Mouse (Mus musculus) forelimb bud, embryonic 11.5 days (tissue): Measurements from ENCODE around the gene Kif6.
A peak's percentile ranks its signal among the peaks of the same experiment; 100 is the strongest.

Experiments used
- DNase-seq: peaks from one replicate; pipeline ENCODE4 v3.0.0-alpha.2; 2012; ENCODE audit warnings: low read depth, low spot score

Gene Kif6

DNA sequence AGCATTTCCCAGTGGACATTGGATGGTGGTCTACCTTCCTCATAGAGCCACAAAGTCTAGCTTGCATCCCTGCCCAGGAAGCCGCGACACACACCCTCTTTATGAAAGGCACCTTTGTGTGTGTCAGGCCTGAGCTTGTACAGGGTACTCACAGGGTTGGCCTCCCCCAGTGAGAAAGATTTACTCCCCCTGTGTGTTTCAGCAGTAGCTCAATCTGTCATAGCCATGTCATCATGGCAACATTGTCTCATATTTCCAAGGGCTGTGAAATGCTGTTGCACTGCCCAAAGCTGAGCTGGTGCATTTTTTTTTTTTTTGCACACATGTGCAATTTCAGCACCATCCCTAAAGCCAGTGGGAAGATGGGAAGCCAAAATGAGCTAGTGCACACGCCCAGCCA is 224.3 kb downstream of the Kif6 start:
- DNase-seq, result peak; percentile 66

DNA sequence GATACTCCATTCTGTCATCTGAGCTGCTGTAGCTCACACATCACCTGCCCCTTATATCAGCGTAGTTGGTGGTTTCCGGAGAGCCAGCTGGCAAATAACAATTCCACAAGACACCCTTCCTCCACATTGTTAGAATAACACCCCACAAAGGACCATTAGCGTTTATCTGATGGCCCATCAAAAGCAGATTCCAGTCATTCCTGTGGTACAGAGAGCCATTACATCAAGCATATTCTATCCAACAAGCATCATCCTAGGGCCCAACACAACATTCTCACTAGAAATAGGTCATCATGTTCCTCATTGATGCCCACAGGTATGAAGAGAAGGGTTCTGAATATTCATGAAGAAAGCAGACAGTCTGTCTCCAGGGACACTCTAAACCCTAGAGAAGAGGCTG is 236.3 kb downstream of the Kif6 start:
- DNase-seq, result no peak

DNA sequence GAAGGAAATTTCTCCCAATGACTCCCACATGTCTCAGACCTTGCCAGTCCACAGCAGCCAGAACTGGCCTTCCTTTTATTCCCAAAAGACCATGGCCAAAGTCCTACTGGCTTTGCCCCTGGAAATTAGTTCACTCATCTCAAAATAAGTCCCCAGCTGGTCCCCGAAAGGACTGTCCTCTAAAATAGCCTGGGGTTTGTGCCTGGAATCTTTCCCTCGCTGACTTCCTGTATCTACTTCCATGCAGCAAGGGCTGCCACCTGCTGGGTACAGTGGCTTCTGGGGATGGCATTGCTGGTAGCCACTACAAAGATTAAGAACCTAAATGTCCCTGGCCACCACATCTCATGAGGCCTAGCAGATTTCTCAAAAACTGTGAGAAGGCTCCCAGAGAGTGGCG is 237.2 kb downstream of the Kif6 start:
- no peak for DNase-seq

DNA sequence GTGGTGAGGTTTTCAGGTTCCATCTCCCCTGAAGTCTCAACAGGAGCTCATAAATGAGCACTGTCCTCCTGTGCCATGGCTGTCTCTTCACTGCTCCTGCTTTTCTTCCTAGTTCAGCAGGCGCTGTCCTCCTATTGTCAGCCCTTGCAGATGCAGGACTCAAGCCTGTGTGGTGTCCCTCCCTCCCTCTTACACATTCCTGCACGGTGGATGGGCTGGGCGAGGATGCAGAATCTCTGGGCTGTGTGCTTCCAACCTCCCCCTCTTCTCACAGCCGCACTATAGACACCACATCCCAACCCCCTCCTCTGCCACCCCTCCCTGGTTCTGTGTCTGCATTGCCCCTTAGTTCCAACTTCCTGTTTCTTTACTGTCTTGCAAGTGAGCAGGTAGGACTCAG is 240.8 kb downstream of the Kif6 start:
- DNase-seq, result no peak

DNA sequence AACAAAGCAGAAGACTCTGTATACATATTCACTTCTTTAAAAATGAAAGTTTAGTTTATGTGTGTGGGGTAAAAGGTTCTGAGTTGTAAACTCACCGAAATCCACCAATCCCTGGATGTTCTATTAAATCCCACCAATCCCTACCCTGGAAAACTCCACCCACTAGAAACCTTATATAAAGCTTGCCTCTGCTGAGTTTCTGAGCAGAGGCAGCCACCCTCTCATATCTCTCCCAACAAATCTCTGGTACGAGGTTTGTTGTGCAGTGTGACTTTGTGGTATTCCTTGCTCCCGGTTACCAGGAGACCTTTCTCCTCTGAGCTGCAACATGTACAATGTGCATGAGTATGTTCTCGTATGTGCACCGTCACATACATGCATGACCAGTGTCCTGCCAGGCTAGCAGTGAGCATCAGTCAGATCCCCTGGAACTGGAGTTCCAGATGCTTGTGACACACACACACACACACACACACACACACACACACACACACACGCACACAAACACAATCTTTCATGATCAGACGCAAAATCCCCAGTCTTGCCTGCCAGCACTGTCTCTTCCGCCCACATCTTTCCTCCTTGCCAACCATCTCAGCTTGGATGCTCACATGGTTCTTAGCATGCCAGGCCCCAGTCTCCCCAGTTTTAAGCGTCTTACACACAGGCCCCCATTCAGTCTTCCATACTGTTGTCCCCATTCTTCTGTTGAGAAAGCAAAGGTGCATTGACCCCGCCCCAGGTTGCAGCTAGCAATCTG is 245.3 kb downstream of the Kif6 start:
- no peak for DNase-seq

DNA sequence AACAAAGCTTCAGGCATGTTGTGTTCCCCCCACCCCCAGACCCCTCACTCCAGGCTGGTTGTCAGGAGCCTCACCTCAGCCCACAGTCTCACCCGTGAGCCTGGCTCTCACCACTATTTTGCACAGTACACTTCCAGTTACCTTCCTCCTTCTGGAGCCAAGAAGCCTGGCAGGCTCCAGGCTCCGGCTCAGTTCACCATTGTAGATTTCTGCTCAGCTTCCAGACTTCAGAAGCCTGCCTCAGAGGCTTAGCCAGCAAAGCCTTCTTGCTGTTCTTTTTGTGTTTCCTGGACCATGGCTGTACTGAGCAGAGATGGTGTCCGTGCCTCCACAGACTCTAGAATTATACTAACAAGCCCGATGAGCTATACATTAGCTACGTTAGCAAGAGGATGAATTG is 248.7 kb downstream of the Kif6 start:
- no peak for DNase-seq

DNA sequence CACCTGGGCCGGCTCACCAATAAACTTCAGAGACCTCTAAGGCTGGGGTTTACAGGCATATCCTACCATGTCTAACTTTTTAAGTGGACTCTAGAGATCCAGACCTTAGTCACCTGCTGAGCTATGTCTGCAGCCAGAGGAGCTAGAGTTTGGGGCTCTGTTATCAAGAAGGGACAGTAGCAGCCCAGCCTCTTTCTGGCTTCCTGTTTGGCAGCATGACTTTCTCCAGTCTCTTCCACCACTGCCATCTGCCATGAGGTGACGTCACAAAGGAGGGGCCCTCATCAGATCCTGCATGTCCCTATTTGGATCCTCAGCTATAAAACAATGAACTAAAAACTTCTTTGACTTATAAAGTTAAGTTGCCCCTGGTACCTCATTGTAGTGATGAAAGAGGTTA is 250.7 kb downstream of the Kif6 start:
- DNase-seq, result no peak

DNA sequence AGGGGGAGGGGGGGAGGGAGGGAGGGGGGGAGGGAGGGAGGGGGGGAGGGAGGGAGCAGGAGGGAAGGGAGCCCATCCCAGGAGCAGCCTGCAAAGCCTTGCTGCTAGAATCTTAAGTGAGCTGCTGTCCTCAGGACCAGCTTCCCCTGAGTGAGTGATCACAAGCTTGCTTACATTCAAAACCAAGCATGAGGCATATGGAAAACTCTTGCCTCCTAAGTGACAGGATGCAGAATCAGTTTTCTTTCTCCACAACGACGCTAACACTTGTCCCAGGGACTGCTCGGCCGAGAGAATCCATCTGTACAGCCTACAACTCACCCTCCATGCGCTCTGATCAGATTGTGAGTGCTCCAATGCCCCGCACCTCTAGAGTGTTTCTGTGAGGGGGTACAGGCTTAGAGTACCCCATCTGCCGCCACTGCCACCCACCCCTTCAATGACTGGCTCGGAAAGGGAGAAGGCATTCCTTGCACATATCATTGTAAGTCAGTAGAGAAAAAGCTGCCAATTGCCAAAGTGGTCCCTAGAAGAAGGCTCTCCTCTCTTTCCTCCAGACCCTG is 251.8 kb downstream of the Kif6 start:
- DNase-seq, result no peak

DNA sequence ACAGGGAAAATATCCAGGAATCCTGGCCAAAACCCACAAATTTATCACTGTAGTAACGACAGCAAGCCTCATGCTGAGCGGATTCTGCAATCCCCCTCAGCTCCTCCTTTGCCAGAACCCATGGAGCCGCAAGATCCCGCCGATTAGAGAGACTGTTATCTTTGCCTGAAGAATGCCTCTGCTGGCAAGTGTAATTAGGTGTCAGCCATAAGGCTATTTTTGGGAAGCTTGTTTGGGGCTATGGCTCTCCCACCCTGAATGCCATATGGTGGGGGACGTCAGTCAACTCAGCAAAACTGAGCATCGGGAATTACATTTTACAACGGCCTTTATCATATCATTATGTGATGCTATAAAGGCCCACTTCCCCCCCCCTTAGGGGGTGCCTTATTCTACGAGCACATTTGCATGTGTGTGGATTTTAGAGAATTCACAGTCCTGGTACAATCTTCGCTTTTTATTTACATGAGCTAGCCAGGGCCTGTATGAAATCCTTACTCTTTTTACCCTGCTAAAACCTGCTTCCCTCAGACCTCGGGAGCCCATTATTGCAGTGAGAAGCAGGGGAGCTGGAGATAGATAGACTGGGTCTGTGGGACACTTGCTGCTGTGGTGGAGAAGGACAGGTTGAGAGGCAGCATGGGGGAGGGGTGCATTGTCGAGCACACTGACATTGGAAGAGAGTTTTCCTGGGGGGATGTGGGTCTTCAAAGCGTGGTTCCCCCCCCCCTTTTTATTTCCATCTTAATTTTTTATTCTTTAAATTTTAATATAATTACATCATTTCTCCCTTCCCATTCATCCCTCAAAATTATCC is 252.6 kb downstream of the Kif6 start:
- DNase-seq, result no peak

DNA sequence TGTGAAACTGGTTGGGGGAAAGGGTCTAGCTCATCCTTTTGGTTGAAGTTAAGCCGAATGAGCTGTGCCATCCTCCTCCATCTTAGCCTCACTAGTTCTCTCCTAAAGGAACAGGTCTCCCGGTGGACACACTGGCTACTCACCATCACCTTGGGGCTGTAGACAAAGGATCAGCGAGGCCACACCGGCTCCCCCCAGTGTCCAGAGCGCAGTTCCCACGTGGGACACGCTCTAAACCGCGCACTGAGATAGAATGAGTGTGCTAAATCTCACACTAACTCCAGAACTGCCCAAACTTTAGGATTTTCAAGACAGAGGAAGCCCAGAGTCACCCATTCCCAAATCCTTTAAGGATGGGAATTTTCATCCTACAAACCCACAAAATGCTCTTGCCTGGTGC is 254.3 kb downstream of the Kif6 start:
- DNase-seq, result no peak

DNA sequence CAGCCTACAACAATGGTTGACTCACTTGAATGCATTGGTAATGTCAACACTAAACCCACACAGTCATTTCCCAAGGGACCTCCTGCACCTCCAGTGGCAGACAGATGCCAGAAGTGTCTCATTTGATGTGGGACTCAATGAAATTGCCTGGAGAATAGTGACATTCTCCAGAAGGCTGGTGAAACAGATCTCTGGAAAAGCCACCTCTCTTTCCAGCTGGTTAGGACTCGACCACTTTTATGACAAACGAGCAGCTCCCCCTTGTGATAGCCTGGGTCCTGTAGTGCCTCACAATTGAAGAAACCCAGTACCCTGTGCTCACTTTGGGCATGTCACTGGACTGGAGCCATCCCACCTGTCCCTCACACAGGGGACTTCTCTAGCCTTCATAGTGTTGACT is 257.4 kb downstream of the Kif6 start:
- DNase-seq, result peak; percentile 65

DNA sequence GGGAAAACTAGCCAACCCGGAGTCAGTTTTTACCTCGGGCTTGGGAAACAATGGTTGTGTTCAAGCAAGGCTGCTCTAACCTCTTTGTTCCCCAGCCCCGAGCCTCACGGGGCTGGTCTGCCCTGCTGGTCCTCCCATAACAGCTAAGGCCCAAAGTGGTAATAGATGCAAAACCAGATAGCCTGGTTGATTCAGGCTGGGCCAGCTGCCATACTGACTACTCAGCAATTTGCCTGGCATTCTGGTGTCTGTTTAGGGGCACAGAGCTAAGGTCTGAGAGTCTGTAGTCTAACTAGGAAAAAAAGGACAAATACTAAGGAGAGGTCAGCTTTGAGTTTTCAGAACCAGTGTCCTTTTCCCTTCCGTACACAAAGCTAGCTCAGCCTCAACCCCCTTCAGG is 259.8 kb downstream of the Kif6 start:
- no peak for DNase-seq

DNA sequence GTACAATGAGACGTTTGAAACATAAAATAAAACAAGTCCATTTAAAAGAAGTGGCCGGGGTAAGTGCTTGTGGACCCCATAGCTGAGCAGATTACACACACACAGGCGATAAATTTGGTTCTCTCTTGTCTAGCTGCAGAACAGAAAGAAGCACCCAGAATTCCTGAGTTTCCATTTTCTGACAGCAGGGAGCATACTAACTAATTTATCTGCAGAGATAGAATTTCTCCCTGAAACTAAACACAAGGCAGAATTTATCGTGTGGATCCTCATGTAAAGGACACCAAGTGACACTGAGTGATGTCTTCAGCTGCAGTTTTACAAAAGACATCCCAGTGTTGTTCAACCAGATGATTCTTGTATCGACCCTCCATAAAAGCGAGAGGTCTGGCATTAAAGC is 260.5 kb downstream of the Kif6 start:
- no peak for DNase-seq

DNA sequence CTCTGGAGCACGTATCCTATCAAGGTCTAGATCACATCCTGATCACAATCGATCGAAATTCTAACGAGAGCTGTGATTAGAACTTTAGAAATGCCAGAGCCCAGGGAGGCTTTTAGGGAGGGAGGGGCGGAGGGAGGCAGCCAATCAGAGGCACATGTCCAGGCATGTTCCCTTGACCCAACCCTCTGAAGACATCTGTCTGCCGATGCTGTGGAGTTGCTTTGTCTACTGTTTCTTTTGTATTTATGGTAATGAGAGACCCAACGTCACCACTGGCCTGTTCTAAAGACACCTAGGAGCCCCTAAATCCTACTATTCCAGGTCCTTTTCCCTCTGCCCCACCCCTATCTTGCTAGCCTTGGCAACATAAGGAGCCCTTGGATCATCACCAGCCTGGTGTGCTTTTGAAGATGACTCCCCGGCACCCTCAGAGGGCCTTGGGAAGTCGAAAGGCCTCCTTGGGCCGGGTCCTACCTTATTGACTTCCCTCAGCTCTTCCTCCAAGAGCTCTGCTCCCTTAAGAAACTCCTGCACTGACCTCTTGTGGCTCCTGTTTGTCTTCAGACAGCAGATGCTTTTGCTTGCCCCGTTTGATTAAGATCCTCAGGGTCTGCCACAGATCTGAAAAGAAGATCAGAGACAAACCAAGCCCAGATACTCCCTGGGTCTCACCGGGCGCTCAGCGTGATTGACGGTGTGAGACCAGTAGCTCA is 261.2 kb downstream of the Kif6 start:
- no peak for DNase-seq

DNA sequence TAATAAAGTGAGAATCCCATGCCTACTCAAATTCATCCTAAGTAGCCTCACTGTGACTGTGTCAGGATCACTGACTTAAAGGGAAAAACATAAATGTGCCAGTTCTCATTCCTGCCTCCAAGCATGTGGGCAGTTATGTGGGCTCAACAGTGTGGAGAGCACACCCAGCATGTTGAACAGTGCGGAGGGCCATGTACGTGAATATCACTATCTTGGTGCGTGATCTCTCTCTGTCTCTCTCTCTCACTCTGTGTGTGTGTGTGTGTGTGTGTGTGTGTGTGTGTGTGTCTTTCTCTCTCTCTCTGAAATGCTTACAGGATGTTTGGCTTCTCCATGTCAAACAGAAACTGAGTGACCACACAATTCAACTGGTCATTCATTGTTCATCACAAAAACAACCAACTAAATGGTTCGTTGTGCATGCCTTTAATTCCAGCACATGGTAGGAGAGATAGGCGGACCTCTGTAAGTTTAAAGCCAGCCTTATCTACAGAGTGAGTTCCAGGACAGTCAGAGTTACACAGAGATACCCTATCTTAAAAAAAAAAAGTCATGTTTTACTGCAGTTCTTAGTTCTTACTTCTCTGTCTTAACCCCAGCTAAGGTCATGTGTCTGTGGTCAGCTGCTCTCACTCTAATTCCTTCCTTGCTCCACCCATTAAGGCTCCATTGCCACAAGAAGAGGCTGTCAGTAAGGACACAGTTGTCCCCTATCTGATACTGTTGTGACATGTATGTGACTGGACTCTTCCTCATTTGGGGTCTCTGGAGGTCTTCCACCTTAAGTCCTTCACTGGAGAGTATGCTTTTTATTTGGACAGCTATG is 266.2 kb downstream of the Kif6 start:
- DNase-seq, result no peak

DNA sequence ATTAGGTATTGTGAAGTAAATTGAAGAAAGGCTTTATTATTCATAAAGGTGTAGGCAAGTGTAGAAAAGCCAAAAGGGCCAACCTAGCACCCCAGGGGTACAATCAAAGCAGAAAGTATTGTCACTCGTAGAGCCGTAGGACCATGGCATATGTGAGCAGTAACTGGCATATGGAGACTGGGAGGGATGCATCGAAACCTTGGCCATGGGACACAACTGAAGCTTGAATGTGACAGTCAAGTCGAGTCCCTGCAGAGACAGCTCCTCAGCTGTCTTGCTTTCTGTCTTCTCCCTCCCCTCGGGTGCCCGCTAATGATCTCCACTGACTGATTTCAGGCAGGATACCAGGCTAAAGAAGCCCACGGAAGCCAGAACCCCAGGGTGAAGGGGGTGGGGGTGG is 266.9 kb downstream of the Kif6 start:
- no peak for DNase-seq

DNA sequence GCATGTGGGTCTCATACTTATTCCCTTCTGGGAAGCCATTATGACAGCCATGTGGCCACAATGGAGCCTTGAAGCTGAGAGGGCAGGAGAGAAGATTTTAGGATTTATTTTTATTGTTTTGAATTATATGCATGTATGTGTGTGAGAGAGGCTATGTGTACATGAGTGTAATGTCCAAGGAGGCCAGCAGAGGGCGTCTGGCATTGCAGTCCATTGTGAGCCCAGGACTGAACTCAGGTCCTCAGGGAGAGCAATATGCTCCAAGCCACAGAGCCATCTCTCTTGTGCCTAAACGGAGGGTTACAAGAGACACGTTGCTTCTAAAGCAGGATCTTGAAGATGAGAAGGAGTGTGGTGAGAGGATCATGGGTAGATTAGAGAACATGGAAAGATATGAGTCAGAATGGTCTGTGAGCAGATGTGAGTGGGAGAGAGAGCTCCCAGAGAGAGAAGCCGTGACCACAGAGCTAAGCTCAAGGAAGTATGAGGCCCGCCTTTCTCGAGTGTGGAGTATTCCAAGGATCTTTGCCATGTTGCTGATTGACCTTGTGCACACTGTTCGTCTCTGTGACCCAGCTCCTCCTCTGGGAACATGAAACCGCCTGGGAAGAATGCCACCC is 268.3 kb downstream of the Kif6 start:
- no peak for DNase-seq

DNA sequence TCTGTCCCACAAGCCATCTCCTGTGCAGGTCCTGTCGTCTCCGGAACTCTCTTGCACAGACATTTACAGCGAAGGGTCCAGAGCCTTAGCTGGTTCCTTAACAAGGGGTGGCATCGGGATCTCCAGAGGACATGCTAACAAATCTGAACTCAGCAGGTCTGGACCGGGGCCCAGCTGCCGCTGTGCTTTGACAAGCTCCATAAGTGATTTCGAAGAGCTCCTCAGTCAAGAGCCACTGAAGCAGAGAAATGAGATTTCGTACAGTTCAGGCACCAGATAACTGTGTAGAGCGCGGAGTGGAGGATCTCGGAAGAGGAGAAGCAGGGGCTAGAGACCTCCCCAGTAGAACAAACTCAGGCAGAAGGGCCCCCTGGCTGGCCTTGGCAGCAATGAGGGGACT is 270.1 kb downstream of the Kif6 start:
- no peak for DNase-seq

DNA sequence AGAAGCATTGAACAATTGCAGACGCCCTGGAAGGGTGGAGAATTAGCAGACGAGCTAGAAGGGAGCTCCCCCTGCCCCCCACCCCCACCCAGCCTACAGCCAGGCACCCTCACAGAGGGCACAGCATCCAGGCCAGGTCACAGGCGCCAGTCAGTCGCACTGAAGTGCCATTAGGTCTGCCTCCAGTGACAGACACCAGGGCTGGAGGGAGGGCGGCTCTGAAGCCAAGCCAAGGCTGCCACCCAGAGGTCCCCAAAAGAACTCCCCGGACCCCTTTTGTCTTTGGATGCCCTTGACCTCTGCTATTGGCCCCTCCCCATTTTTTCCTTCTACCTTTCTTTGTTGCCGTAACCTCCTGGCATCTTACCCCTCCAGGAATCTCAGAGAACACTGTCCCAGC is 274.7 kb downstream of the Kif6 start:
- DNase-seq, result peak; percentile 52

DNA sequence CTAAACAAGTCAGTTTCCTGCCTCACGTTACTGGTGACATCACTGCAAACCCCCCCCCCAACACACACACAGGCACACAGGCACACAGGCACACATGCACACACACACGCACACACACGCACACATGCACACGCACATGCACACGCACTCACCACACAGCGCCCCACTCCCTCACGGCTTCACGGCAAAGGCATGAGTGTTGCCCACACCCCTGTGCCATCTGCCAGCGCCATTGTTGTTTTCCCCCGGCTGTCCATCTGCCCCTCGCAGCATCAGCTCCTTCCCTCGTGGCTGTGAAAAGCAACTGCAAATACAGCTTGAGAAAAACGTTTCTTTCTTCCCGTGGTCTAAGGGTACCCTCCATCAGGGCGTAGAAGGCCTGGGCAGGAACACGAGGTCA is 275.9 kb downstream of the Kif6 start:
- no peak for DNase-seq

DNA sequence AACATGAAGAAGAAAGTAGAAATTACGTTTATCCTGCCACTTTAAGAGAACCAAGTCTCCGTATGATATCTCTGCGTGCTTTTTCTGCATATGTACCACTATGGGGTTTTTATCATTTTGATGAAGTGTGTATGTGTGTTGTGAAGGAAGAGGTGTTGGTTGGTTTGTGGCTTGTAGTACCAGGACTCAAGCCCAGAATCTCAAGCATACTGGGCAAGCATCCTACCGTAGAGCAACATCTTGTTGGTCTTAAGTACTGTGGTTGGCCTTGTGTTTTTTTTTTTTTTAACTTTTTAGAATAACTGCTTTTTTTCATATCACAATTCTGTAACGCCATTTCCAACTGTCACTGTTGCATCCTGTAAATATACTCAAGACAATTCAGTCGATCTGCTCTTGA is 277.5 kb downstream of the Kif6 start:
- DNase-seq, result no peak
